Mouse (Mus musculus): ENCODE results near the gene Cdadc1.

- TF ChIP-seq CTCF (IDR thresholded peaks at IDR 0.05; ENCODE audit: borderline replicate concordance, extremely low read depth, insufficient read depth, insufficient read length) (no peak), POLR2A (IDR thresholded peaks at IDR 0.05; ENCODE audit: borderline replicate concordance, extremely low read depth, insufficient read depth, insufficient read length, poor library complexity, severe bottlenecking) (no peak)
These were observed 63.9 kb downstream of the Cdadc1 start for GRCm38 (mm10) chr14:59533908-59534307.
